Mouse (Mus musculus): ENCODE measurements around the gene Cdk7. TPM values are rescaled to one million over a fixed set of nuclear protein-coding genes. Genes with fewer than 3 reads are reported as not detected.
"Not testable (repeated sequence)": the region's sequence is repeated elsewhere in the genome, so short reads cannot be mapped to it uniquely, and the experiment has no call there.

Cdk7 gene
- total RNA-seq, 2 experiments from 2014 or later, result 24.1 to 24.9 TPM

DNA sequence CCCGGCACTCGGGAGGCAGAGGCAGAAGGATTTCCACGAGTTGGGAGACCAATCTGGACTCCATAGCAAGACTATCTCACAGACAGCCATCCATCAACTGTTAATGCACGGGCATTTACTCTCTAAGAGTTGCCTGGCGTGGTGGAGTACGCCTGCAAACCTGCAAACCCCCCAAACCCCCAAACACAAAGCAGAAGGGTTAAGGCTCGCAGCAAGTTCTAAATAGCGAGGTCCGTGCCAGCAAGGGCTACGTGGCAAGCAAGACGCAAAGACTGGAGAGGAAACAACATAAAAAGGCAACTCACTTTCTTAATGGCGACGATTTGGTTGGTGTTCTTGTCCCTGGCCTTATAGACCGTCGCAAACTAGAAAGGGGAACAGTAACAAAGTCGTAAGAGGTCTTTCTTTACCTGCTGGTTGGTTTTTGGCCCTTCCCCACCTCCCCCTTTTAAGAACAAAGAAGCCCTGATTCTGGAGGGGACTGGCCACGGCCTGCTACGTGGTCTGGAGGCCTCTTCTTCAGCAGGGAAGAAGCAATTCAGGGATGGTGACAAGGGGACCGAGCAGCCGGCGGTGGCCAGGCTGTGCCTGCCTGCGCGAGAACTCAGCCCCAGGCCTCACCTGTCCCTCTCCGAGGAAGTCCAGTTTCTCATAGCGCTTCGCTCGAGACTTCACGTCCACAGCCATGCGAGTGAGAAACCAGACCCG is 432 bp downstream of the Cdk7 start:
- intact Hi-C loops (cut with DNase I), result loop anchor here (5.0 kb wide), 1 partner anchor 102 kb away; the partner anchor contains the start of gene Slc30a5
- DNase-seq, result peak; percentile 12 to 17

GRCm38 (mm10) chr13:100728530-100728929 is 2.2 kb downstream of the Cdk7 start:
- DNase-seq, result not testable (repeated sequence)
- intact Hi-C loops (cut with DNase I), result loop anchor here (5.0 kb wide), 1 partner anchor 76 kb away; the partner anchor contains the start of genes Ak6, Rad17 and Taf9

GRCm38 (mm10) chr13:100728086-100728485 is 2.7 kb downstream of the Cdk7 start:
- intact Hi-C loops (cut with DNase I), result loop anchor here (5.0 kb wide), 1 partner anchor 76 kb away; the partner anchor contains the start of genes Ak6, Rad17 and Taf9

DNA sequence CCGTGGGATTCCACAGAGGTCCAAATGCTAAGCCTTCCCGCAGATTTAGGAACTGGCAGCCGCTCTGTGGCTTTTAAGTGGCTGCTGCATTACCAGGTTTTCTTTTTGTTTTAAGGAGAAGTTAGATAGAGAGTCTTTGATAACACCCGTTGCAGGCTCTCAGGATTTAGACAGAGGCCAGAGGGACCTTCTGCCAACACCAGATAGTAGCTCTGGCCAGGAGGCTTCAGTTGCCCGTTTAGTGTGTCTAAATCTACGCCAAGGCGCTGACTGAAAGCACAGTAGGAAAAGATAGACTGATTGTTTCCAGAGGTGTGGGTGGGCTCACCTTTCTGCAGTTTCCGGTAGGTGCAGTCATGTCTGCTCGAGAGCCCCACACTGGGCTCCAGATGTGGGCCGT is 5.5 kb downstream of the Cdk7 start:
- intact Hi-C loops (cut with DNase I), result loop anchor here (5.0 kb wide), 1 partner anchor 73 kb away; the partner anchor contains the start of genes Ak6, Rad17 and Taf9
- no peak for DNase-seq

More at GRCm38 (mm10) chr13:100728086-100728485, 2.7 kb downstream of the Cdk7 start:
- no peak for DNase-seq

DNA sequence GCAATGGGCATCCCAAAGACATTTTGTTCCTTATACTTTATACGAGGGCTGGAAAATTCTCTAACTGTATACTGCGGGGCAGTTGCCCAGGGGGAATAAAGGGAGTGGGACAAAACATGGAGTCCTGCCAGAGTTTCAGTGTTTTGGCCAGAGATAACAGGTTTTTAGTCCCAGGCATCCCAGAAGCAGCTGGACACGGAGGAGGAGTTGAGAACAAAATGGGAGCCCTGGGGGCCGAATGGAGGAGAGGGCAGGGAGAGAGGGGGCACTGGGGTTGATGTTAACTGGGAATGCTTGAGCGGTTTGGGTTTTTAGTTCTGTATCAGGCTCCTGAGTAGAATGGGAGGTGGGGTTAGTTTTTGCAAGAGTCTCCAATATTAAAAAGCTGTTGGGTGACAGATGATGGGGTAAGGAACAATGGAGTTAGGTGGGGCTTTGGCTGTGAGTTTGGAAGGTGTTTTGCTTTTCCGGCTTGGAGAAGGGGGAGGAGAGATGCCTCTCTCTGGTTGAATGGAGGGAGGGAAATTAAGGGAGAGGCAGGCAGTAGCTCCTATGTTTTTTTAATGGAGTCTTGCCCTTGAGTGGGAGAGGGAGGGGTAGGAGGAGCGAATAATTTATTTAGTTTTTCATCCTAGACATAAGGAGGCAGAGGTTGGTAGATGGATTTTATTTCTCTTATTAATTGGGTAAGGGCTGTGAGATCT is 6.5 kb downstream of the Cdk7 start:
- intact Hi-C loops (cut with DNase I), result no loop called here
- DNase-seq, result peak; percentile 12 to 25

GRCm38 (mm10) chr13:100721656-100722055 is 9.1 kb downstream of the Cdk7 start:
- no peak for DNase-seq
- intact Hi-C loops (cut with DNase I), result no loop called here

- DNase-seq, result no peak
- intact Hi-C loops (cut with DNase I), result no loop called here
Observed at GRCm38 (mm10) chr13:100715467-100715866, 15.3 kb downstream of the Cdk7 start.

DNA sequence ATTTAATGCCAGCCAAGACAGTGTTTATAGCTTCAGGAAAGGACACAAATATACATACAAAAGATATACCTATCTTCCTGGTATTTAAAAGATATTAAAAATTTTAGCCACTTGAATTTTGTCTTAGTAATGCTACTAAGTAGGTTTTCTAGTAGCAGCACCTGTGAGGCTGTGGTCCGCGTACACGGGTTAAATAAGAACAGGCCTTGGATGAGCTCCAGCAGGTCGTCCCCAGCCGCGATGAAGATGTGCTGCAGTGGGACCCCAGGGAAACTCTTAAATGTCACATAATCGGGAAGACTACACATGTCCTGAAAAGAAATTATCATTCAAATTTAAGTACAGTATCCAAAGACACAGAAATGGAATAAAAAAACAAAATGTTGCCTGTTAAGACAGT is 24.5 kb downstream of the Cdk7 start:
- intact Hi-C loops (cut with DNase I), result no loop called here
- DNase-seq, result no peak

DNA sequence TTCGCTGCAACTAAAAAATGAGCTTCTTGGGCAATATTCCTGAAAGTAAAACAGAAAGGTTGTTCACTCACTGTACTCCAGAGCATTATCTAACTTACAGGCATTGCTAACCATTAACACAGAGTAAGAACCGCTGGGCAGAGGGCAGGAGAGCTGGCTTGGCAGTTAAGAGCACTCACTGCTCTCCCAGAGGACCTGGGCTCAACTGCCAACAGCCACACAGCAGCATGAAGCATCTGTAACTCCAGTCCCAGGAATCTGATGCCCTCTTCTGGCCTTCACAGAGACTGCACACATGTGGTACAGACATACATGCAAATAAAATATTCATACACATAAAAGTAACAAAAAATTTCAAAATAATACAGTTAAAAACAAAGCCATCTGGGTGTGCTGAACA is 27.3 kb downstream of the Cdk7 start:
- DNase-seq, result no peak
- intact Hi-C loops (cut with DNase I), result no loop called here

DNA sequence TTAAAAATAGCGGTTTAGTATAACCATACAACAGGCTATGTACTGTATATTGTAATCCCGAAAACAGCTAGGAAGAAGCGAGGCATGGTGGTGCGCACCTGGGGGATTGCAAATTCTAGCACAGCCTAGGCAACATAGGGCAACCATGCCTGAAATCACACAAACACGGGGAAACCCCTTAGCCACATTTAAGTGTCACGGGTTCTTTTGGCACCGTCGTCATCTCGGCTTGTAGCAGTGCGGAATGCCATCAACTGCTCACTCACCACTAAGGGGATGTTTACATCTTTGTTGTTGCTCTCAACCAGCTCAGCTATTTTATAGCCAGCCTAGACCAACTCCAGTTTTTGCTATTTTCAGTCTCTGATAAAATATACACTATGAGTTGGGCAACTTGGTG is 31.9 kb downstream of the Cdk7 start:
- intact Hi-C loops (cut with DNase I), result no loop called here
- DNase-seq, result no peak

DNA sequence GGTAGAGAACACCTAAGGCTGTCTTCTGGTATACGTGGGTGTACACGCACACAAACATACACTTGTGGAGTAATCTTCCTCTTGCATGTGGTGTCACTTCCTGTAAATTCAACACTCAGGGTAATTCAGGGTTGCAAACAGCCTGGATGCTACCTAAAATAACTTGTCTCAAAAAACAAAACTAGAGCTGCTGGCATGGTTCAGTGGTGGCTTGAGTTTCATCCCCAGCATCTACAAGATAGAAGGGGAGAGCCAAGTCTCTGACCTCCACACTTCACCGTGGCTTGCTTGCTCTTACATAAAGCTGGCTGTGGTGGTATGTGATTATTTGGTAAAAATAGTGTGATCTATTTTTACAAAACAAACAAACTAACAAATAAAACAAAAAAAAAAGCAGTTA is 33.2 kb downstream of the Cdk7 start:
- intact Hi-C loops (cut with DNase I), result no loop called here
- DNase-seq, result no peak

DNA sequence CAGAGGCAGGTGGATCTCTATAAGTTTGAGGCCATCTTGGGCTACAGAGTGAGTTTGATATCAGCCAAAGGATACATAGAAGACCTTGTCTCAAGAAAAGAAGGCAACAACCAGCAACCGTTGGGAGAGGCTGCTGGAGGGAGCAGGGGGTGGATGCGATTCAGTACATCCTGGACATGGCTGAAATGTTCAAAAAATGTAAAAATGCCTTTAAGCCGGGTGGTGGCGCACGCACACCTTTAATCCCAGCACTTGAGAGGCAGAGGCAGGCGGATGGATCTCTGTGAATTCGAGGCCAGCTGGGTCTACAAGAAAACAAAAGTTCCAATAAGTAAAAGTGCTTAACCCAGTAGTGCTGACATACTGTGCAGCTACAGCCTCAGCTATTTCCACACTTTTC is 43.2 kb downstream of the Cdk7 start:
- intact Hi-C loops (cut with DNase I), result no loop called here
- no peak for DNase-seq

DNA sequence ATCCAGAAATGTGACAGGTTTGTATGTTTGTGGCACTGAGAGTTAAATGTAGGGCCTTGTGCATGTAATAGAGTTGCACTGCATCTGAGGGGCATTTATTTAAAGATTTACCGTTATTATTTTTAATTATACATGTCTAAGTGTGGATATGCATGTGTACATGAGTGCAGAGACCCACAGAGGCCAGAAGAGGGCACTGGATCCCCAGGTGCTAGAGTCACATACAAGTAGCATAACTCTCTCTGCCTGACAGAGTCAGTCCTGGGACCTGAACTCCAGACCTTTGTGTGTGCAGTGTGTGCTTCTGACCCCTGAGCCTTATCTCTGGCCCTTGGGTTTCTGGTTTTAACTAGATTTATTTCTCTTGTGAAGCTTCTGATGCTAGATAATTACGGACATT is 46.4 kb downstream of the Cdk7 start:
- no peak for DNase-seq
- intact Hi-C loops (cut with DNase I), result no loop called here

DNA sequence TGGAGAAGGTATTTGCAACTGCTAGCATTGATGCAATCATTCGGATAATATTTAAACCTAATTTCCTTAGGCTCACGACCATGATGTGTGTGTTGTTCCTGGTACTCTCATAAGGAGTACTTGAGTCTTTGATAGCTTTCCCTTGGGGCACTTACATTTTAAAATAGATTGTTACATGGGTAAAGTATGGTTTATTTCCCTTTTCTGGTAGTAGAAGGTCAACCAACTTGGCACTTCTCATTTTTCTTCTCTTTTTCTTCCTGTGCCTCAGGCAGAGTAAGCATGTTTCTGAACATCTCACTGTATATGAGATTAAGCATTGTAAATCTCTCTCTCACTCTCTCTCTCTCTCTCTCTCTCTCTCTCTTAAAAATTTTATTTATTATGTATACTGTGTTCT is 47.9 kb downstream of the Cdk7 start:
- intact Hi-C loops (cut with DNase I), result no loop called here
- DNase-seq, result no peak

GRCm38 (mm10) chr13:100681615-100682014 is 49.1 kb downstream of the Cdk7 start:
- no peak for DNase-seq
- intact Hi-C loops (cut with DNase I), result no loop called here

DNA sequence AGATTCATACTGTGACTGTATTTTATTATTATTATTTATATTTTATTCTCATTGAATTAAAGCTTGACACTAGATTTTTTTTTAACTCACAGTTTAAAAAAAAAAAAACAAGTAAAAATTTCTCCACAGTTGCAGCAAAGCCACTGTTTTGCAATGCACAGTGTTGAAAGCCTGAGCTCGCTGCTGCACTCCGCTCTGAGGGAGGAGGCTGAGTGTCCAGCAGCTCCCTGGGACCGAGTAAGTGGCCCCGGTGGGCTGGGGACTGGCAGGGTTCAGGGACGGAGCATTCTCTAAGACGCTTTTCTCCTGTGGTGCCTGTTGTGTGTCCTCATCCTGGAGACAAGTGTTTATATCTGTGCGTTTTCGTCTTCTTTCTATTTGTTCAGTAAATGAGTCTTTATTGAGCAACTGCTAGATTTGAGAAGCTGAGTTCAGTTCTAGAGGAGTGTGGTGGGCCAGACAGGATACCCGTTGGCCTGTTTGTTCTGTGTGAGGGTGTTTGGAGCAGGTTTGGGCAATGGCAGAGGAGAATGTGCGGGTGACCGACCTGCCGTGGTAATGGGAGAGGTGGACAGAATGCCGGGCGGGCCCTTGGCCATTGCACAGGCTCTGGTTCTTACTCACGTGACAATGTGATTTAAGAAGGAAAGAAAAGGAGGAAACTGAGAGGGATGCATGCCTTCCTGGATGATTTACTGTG is 54.7 kb downstream of the Cdk7 start:
- intact Hi-C loops (cut with DNase I), result no loop called here
- DNase-seq, result no peak

DNA sequence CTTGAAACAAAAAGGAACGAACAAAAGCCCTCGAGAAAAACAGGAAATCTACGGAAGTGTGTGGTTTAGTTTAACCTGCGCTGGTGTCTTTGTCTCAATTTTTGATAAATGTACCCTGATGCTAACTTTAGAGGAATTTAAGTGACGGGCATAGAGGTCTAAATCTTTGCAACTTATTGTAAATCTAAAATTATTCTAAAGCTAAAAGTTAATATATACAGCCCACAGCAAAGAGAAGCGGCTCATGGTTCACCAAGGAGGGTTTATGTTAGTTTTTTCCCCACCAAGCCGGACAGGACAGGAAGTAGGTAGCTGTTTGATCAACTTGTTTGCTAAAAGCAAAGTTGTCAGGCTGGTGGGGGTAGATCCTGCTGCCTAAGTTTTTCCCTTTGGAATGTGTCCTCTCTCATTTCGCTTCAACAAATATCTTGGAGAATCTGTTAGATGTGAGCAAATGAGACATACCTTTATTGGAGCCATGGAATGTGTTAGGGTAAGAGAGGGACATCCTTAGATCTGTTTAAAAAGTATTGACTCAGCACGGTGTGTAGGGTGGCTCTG is 60.5 kb downstream of the Cdk7 start:
- no peak for DNase-seq
- intact Hi-C loops (cut with DNase I), result no loop called here

GRCm38 (mm10) chr13:100669291-100670022 is 61.3 kb downstream of the Cdk7 start, which contains the start of gene Ccdc125:
Gene Ccdc125 (plus strand): TSS chr13:100669717.
- intact Hi-C loops (cut with DNase I), result no loop called here
- peak; percentile 23 to 34 for DNase-seq

DNA sequence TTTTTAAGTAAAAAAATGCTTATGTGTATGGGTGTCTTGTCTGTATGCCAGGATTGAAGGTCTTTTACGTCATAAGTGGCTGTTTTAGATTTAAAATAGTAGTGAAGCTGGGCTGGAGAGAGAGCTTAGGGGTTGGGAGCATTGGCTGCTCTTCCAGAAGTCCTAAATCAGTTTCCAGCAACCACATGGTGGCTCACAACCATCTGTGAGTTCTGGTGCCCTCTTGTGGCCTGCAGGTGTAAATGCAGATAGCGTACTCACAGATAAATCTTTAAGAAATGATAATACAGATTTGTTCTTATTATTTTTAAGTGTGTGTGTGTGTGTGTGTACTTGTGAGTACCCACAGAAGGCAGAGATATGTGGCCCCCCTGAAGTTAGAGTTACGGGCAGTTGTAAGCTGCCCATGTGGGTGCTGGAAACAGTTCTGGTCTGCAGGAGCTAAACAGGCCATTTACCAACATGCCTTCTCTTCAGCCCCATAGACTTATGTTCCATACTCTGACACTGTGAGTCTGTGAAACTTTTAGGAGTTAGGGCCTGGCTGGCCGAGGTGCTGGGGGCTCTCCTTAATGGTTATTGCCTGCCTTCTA is 70.8 kb downstream of the Cdk7 start:
- intact Hi-C loops (cut with DNase I), result no loop called here
- DNase-seq, result peak; percentile 64 to 73

GRCm38 (mm10) chr13:100658091-100658490 is 72.6 kb downstream of the Cdk7 start:
- no peak for DNase-seq
- intact Hi-C loops (cut with DNase I), result no loop called here
